Mouse (Mus musculus): Measurements from ENCODE around the gene Omp.

The Omp gene

DNA sequence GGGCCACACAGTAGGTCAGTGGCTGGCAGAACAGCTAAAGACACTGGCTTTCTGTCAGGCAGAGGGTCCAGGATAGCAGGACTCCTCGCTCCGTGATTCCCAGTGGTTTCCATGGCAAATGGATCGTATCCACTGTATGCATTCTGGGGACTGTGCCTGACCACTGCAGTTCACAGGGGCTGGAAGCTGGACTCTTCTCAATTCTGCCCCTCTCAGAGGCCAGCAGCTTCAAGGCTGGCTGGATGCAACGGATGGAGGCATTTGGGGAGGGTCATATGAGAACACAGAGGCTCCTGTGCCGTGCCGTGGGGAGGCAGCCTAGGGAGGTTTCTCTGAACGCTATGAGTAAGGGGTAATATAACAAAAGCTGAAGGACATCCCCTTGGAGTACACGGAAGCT, 3.1 kb downstream of the Omp start:
- DNase-seq (ENCODE audit: low spot score): no peak

DNA sequence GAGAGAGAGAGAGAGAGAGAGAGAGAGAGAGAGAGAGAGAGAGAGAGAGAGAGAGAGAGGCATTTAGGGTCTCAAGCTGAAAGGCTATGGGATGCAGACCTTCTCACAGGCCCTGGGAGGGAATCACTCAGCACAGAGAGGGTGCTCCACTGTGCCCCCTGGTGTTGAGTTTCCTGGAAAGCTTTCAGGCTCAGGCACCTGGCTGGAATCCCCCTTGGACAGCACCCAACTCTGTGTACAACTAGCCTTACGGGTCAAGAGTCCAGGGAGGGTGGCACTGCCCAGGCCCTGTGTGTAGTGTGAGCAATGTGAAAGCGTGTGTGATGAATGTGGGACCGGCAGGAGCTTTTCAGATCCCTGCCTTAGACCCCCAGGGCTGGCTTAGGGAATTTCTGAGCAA, 4.1 kb downstream of the Omp start:
- DNase-seq (ENCODE audit: low spot score): peak; percentile 49

DNA sequence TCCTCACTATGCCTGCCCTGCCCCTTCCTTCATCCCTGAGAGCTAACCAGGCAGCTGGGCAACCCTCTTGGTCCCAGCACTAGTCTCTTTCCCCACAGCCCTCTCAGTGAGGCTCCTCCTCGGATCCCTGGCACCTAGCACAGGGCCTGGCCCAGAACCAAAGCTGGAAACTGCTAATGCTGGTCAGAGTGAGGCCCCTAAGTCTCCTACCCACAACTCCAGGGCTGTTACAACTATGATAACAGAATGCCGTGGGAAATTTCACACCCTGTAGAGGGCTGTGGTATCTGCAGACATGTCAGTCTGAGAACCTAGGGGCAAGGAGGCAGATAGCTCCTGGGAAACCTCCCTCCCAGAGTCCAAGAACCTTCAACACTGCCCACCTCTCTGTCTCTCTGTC, 4.7 kb downstream of the Omp start:
- DNase-seq (ENCODE audit: low spot score): no peak

DNA sequence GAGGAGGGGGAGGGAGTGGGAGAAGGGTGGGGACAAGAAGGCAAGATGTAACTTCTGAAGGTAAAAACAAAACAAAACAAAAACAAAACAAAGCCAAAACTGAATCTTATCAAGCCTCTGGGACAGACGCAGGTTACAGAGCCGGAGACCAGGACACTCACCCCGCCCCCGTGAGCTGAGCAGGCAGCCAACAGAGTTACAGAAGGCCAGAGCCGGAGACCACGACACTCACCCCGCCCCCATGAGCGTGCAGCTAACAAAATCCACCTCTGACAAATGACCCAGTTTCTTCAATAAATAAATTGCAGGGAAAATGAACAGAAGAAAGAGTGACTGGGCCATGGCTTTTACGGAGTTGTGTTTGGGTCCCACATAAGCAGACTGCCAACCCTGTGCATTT, 6.1 kb downstream of the Omp start:
- DNase-seq (ENCODE audit: low spot score): no peak

DNA sequence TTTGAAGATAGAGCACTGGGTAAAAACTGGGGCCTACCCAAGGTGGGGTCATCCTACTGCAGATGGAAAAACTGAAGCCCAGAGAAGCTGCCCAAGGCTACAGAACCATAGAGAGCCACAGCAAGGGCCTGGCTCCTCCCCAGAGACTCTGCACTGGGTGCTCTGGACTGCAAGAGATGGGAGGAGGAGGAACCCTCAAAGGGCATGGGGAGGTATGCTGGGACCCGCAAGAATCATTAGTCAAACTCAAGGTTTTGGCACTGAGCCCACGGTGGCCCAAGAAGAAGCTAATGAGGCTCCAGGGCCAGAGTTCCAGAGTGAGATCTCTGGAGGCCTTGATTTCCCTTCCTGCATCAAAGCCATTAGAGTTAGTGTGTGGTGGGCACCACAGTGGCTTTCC, 7.3 kb downstream of the Omp start:
- no peak for DNase-seq (ENCODE audit: low spot score)

DNA sequence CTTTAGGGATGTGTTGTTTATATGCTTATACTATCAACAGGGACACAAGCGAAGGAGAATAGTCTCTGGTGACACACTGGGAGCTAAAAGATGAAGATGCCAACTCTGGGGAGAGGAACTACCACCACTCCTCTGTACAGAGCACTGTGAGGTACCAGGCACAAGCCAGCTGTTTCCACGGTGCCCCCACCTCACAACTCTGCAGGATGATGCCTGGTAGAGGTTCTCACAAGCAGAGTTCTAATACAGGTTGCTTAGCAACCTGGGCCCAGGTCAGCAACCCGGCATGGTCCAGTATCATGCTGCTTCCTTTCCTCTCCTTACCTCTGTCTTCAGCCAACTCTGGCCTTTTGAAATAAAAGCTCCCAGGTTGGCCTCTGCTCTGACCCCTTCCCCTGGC, 7.7 kb downstream of the Omp start:
- no peak for DNase-seq (ENCODE audit: low spot score)

DNA sequence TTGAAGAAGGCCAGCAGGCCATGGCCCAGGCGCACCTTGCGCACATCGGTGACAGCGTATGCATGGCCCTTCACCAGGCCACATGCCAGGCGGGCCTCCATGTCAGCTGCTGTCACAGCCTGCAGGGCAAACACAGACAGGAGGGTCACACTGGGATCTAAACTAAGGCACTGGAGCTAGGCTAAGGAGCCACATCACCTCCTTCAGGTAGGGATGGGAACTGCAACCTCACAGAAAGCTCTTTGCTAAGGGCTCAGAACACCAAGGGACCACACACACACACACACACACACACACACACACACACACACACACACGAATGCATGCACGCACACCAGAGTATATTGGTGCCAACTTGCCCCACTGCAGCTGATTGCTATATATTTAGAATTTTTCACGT, 13.6 kb downstream of the Omp start:
- DNase-seq (ENCODE audit: low spot score): no peak

DNA sequence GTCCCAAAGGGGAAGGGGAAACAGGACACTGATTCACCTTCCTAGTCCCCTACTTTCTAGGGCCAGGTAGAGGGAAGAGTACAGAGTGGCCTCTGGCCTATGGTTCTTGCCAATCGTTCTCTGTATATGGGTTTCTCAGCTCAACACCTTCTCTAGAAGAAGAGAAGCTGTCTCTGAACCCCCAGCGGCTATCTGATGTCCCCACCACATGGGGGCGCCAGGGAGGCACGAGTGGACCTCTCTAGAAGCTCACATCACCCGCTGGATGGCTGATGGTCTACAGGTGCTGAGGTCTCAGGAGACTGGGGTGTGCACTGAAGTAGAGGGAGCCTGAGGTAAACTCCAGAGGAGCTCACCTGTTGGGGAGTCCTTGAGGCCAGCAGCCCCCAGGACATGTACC, 19.8 kb downstream of the Omp start:
- DNase-seq (ENCODE audit: low spot score): peak; percentile 50

DNA sequence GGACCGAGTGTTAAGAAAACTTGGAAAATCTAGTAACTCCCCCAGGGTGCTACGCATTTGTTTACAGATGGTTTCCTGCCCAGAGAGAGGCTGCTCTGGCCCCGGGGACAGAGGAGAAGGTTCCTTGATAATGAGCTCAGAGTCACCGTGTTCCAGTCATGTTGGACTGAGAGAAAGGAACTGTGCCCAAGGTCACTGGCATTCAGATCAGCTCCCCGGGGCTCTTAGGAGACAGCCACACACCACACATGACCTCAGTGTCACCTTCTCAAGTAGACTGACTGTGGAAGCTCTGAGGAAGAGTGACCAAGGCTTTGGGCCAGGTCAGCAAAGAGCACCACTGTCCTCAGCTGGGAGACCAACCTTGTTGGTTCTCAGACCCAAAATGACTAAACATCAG, 20.6 kb downstream of the Omp start:
- no peak for DNase-seq (ENCODE audit: low spot score)

DNA sequence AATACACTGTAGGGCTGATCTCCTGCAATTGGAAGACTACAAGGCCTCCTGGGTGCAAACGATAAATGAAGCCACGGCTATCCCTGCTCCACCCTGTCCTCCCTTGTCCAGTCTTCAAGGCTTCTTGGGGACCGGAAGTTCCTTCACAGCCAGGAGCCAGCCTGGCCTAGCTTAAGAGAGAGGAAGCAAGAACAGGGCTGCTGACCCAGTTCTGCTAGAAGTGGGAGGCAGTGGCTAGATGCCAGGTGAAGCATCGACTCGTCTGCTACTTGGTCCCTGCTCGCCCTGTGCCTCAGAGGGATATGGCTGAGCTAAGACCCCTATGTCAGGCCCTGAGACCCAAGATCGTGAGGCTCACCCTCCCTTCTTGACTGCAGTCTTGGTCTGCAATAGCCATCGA, 23.6 kb downstream of the Omp start:
- DNase-seq (ENCODE audit: low spot score): no peak

DNA sequence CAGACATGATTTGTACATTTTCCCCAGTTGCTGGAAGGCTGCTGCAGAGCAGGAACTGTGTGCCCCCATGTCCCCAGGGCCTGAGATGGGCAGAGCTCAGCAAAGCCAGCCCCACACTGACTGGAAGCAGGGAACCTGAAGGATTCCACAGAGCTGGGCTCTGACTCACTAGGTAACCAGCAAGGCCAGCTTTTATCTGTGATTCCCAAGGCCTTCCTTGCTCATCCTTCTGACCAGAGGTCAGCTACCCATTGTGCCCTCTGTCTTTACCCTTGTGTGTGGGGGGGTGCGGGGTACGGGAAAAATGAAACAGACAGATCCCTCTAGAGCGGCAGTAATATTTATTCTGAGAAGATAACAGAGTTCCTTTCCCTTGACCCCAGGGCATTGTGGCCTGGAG, 24.1 kb downstream of the Omp start:
- no peak for DNase-seq (ENCODE audit: low spot score)

DNA sequence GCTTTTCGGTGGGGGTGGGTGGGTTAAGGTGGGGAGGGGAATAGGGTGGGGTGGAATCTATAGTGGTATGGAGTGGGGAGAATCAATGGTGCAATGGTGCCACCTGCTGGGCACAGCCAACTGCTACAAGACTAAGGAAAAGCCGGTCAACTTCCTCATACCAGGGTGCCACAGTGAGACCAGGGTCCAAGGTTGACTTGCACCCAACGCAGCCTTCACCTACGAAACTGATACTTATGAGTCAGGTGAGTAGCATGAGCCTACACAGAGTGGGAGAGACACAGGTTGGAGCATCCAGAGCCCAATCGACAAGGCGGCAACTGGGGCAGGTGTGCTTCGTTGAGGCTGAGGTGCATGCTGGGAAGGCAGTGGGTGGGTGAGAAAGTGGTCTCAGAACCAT, 25.0 kb downstream of the Omp start:
- DNase-seq (ENCODE audit: low spot score): peak; percentile 85

DNA sequence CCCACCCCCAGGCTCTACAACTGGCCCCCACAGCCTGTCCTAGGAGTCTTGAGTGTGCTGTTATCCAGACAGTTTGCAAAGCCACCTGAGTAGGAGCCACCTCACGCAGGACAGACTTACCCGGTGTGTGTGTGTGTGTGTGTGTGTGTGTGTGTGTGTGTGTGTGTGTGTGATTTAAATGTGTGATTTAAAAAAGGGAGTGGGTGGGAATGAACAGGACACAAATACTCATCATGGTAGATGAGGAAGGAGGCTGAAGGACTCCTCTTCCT, 25.4 kb downstream of the Omp start:
- no peak for DNase-seq (ENCODE audit: low spot score)

DNA sequence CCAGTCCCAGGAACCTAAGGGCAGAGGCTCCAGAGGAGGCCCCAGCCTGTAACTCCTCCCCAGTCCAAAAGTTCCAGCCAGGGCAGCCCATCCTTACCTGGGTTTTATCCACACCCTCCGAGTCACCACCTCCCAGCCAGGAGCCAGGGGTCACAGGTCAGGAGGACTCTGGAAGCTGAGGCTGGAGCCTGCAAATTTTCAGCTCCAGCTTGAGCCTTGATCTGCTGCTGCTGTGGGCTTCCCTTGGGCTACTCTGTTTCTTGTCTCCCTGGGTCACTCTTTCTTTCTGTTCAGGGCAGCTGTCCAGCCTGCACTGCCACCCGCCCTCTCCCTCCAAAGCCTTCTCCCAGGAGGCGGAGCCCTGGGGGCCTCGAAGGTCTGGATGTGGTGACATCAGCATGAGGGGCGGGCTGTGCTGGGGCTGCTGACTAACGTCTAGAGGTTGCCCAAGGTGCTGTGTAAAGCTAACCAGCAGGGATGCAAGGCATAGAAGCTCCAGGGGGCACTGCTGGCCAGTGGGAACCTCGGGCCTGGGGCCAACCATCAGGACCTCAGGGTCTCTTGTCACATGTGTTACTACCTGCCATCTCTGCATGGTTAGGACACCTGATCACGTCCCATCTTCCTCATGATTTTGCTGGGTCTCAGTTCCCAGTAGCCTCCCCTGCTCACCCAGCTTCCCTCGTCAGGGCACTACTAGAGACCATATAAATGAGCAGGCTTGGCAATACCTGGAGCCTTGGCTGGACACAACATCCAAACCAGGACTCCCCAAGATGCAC, 25.9 kb downstream of the Omp start, which contains the start of gene Myo7a:
Gene Myo7a (minus strand): TSS at position 346 of the 782 bp plus-strand sequence.
- DNase-seq (ENCODE audit: low spot score): peak; percentile 64

DNA sequence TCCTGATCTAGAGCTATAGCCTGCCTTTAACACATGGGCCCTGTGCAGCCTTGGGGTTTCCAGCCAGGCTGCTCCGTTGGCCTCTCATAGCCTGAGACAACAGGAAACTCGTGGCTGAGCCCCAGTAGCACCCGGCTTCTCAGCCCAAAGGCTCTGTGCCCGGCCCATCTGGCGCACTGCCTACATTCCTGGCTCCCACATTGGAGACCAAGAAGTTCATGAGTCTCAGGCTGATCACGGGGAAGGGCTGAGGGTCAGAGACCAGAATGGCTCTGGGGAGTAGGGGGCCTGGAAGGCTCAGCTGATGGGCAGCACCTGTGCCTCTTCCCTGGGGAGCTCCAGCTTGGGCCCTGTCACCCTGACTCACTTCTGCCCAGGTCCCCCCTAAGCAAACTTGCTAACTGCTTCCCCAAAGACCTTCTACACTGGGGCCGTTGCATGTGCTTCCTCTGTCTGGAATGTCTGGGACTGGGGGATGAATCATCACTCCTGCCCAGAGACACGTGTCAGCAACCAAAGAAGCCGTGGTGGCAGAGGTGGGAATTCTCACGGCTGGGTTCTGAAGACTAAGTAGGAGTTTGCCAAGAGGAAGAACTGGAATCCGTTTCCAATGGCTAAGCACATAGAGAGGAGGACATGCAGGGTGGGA, 28.2 kb downstream of the Omp start:
- no peak for DNase-seq (ENCODE audit: low spot score)

DNA sequence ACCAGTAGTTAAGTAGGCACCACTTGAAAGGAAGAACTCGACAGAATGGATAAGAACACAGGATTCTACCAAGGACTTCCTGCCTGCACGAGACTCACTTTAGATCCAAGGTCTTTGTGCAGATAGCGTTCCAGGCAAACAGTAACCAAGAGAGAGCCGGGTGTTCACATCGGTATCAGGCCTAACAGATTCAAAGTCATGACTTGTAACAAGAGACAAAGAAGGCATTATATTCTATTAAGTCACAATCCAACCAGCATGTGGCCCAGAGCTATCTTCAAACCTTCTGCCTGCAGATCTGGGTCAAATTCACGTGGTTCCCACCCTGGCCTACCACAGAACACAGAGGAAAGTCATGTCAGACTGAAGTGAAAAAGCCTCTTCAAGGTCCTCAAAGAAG, 30.6 kb downstream of the Omp start:
- DNase-seq (ENCODE audit: low spot score): no peak

DNA sequence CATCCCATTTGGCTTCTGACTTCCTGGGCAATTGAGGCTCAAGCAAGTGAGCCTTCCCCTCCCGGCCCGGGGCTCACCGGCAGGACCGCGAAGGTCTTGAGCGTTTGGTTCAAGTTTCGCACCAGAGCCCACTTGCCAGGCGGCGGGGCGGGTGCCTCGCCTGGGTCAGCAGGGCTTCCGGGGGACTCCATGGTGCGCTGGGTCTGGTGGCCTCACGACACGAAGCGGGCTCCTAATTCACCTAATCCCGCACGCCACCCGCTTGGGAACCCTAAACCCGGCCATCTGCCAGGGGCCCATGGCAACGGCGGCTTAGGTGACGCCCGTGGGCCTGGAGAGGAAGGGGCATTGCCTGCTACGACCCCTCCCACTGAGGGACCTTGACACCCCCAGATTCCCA, 34.1 kb downstream of the Omp start:
- DNase-seq (ENCODE audit: low spot score): no peak

DNA sequence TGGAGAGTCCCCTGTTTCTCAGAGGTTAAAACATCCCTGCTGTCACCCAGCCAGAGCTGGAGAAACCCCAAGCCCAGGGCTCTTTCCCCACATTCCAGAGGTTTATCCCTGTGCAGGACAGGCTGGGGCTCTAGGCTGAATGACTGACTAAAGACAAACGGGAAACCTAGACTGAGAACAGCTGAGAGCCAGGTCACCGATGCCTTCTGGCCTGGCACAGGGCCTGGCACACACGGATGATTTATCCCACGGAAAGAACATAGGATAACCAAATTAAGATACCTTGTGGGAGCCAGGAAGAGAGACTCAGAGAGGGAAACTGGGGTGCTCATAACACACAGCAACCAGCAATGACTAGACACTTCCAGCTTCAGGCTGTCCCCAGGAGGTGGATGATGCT, 35.5 kb downstream of the Omp start:
- DNase-seq (ENCODE audit: low spot score): no peak

DNA sequence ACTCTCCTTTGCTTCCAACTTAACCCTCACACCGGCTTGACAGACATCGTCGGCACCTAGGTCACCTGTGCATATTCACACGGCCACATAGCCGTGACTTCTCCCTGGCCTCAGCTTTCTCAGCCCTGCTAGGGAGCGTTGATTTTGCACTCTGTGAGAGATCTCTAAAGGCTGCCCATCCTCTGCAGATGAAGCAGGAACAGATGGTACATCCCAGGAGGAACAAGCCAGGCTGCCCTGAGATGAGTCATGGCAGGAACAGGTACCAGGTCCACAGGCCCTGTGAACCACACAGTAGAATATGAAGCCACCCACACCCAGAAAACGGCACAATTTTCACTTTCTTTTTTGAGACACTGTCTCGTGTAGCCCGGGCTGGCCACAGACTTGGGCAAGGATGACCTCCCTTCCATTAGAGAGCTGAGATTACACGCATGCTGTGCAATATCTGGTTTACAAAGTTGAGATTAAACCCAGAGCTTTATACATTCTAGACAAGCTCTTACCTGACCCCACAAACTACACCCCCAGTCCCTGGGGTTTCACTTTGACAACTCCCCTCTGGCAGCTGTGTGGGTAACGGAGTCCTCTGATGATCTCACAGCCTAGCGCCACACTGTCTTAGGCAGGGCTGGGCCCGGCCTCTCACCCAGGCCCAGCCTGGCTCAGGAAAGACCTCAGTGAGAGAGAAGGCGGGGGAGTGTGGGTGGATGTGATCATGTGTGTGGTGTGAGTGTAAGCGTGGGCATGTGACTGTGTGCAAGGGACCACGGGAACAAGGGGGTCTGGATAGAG, 36.5 kb downstream of the Omp start:
- DNase-seq (ENCODE audit: low spot score): no peak

DNA sequence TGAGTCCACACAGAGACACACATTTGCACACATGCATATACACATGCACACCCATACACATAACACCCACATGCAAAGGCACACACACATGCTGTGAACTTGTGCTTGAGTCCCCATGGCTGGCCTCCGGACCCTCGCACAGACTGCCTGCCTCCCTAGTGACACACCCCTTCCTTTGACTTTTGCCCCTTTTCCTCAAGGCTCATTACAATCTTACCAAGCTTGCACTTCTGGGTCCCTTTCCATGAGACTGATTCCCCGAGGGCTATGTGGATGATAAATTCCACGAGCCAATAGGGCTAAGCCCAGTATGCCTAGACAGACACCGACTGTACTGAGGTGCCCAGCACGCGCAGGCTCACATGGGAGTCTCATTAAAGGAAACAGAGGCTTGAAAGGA, 39.0 kb downstream of the Omp start:
- no peak for DNase-seq (ENCODE audit: low spot score)

DNA sequence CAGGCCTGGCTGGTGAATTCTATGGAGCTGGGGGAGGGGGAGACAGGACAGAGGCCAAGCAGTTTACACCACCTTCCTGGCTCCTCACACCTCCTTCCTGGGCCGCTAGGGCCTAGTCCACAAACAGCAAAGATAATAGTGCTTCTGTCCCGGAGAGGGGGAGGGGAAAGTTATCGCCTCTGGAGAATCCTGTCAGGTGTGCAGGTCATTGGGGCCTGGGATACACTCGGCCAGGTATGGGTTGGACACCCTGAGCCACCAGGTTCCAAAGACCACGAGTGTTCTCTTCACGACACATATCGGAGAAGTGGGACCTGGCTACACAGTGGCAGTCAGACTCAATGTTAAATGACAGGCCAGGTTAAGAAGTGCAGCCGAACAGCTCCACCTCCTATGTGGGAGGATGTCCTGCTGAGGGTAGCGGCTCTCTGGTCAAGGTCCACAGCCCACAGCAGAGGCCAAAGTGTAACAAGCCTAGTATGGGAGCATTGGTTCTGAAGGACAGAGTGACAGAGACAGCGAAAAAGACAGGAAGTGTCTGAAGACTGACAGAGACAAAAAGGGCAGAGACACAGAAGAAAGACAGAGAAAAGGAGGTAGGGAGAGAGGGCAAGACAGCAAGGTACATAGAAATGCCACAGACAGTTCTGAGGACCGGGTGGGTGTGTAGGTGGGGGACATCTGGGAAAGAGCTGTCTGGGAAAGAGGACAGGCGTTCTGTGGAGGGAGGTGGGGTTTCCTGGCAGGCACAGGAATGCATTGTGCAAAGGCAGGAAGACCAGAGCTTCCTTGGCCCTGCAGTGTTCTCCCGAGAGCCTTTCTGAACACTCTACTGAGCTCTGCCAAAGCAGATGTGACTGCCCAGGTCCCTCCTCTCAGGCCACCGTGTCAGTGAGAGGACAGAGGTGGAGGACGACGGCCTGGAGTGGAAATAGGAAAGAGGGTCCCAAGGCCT, 40.5 kb downstream of the Omp start:
- no peak for DNase-seq (ENCODE audit: low spot score)

DNA sequence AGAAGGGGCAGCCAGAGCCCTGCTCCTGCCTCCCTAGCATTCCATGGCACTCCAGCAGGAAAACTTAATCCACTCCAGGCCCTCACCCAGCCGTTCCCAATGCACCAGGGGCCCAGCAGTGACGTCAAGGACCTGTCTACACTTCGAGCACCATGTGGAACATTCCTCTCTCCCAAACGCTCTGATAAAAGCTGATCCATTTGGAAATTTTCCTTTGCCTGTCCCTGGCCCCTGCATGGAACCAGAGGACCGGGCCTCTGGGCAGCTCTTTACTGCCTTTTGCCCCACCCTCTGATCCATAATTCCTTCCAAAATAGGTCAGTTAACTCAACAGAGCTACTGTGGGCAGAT, 41.4 kb downstream of the Omp start:
- no peak for DNase-seq (ENCODE audit: low spot score)
